Mouse (Mus musculus) MEL (cell line): ENCODE data around the gene Piezo1. TPM values are rescaled to one million over a fixed set of nuclear protein-coding genes. Genes with fewer than 3 reads are reported as not detected.

Experiments used
- DNase-seq: peaks from one replicate; pipeline ENCODE4 v3.0.0; 2011; ENCODE audit warnings: low read depth, low spot score
- H3K27ac ChIP-seq: 2 replicates; pipeline ENCODE4 v1.5.1; 2012; ENCODE audit warnings: low read depth, mild to moderate bottlenecking, control low read depth, low read length, moderate library complexity; ENCODE audit not compliant: control insufficient read depth
- H3K27me3 ChIP-seq, 2 experiments: fragments of 150-350 bp in 1 of 2; sonication (generic) in 1 of 2; 2 replicates each; pipeline ENCODE4 v1.6.1; 2012; ENCODE audit warnings: low read length in 2 of 2, mild to moderate bottlenecking in 2 of 2, improper control_type of control experiment in 1 of 2, moderate library complexity in 1 of 2; ENCODE audit not compliant: insufficient read depth in 2 of 2, control insufficient read depth in 1 of 2
- H3K36me3 ChIP-seq, 2 experiments: 2 replicates each; pipeline ENCODE4 v1.6.1; 2012 to 2014; ENCODE audit warnings: low read length in 2 of 2, improper control_type of control experiment in 1 of 2, inconsistent platforms in 1 of 2, mild to moderate bottlenecking in 1 of 2; ENCODE audit not compliant: insufficient read depth in 2 of 2, control insufficient read depth in 1 of 2
- H3K4me1 ChIP-seq, 2 experiments: fragments of 150-350 bp in 1 of 2; sonication (generic) in 1 of 2; 2 replicates each; pipeline ENCODE4 v1.6.1; 2012; ENCODE audit warnings: low read length in 2 of 2, improper control_type of control experiment in 1 of 2, mild to moderate bottlenecking in 1 of 2; ENCODE audit not compliant: insufficient read depth in 2 of 2, control insufficient read depth in 1 of 2
- H3K4me3 ChIP-seq, 2 experiments: fragments of 150-350 bp in 1 of 2; sonication (generic) in 1 of 2; 2 replicates each; pipeline ENCODE4 v1.5.1; 2012; ENCODE audit warnings: low read depth in 2 of 2, low read length in 2 of 2, mild to moderate bottlenecking in 2 of 2, moderate library complexity in 2 of 2, control low read depth in 1 of 2, improper control_type of control experiment in 1 of 2; ENCODE audit not compliant: control insufficient read depth in 1 of 2, insufficient read depth in 1 of 2
- H3K79me2 ChIP-seq: 2 replicates; pipeline ENCODE4 v1.6.1; 2012; ENCODE audit warnings: mild to moderate bottlenecking, low read length, moderate library complexity; ENCODE audit not compliant: control insufficient read depth, poor library complexity, insufficient read depth
- H3K9ac ChIP-seq: 2 replicates; pipeline ENCODE4 v1.6.1; 2012; ENCODE audit warnings: low read depth, mild to moderate bottlenecking, control low read depth, low read length, moderate library complexity; ENCODE audit not compliant: control insufficient read depth, poor library complexity, severe bottlenecking
- H3K9me3 ChIP-seq: fragments of 150-350 bp; sonication (generic); replicated peaks from 2 replicates; pipeline ENCODE4 v1.6.1; 2012; ENCODE audit warnings: mild to moderate bottlenecking, low read length, improper control_type of control experiment, moderate library complexity; ENCODE audit not compliant: insufficient read depth
- BHLHE40 ChIP-seq: IDR thresholded peaks from 2 replicates; pipeline ENCODE4 v1.6.1; 2012; ENCODE audit warnings: low read depth, mild to moderate bottlenecking, inconsistent platforms, low read length, improper control_type of control experiment, borderline replicate concordance
- CHD1 ChIP-seq: IDR thresholded peaks from 2 replicates; pipeline ENCODE4 v1.6.1; 2012; ENCODE audit warnings: low read depth, mild to moderate bottlenecking, inconsistent platforms, low read length, improper control_type of control experiment
- CHD2 ChIP-seq: IDR thresholded peaks from 2 replicates; pipeline ENCODE4 v1.6.1; 2011; ENCODE audit warnings: low read length, improper control_type of control experiment
- CTCF ChIP-seq, 3 experiments: IDR thresholded peaks in 2 of 3; conservative IDR thresholded peaks in 1 of 3; 2 replicates each; pipeline ENCODE4 v1.5.1; 2011 to 2012; ENCODE audit warnings: low read length in 3 of 3, low read depth in 2 of 3, mild to moderate bottlenecking in 2 of 3, improper control_type of control experiment in 1 of 3, inconsistent platforms in 1 of 3, mixed read lengths in 1 of 3, moderate library complexity in 1 of 3; ENCODE audit not compliant: control insufficient read depth in 1 of 3, insufficient read depth in 1 of 3, poor library complexity in 1 of 3, severe bottlenecking in 1 of 3
- ELF1 ChIP-seq: IDR thresholded peaks from 2 replicates; pipeline ENCODE4 v1.6.1; 2014; ENCODE audit warnings: low read depth, mild to moderate bottlenecking, inconsistent platforms, low read length, improper control_type of control experiment, moderate library complexity
- ETS1 ChIP-seq: IDR thresholded peaks from 2 replicates; pipeline ENCODE4 v1.6.1; 2012; ENCODE audit warnings: low read depth, mild to moderate bottlenecking, inconsistent platforms, low read length, improper control_type of control experiment, moderate library complexity
- GABPA ChIP-seq: IDR thresholded peaks from 2 replicates; pipeline ENCODE4 v1.6.1; 2012; ENCODE audit warnings: low read depth, mild to moderate bottlenecking, inconsistent platforms, low read length, improper control_type of control experiment, moderate library complexity
- GATA1 ChIP-seq: IDR thresholded peaks from 2 replicates; pipeline ENCODE4 v1.6.1; 2011; ENCODE audit warnings: low read depth, low read length, improper control_type of control experiment
- HCFC1 ChIP-seq: IDR thresholded peaks from 2 replicates; pipeline ENCODE4 v1.6.1; 2012; ENCODE audit warnings: low read depth, mild to moderate bottlenecking, inconsistent platforms, low read length, improper control_type of control experiment, moderate library complexity
- KAT2A ChIP-seq: conservative IDR thresholded peaks from 2 replicates; pipeline ENCODE4 v1.6.1; 2012; ENCODE audit warnings: low read depth, low read length, improper control_type of control experiment, inconsistent platforms
- MAFK ChIP-seq: IDR thresholded peaks from 2 replicates; pipeline ENCODE4 v1.6.1; 2011; ENCODE audit warnings: low read depth, mild to moderate bottlenecking, low read length, improper control_type of control experiment, borderline replicate concordance
- MAZ ChIP-seq: IDR thresholded peaks from 2 replicates; pipeline ENCODE4 v1.6.1; 2012; ENCODE audit warnings: low read depth, mild to moderate bottlenecking, inconsistent platforms, low read length, improper control_type of control experiment
- MEF2A ChIP-seq: IDR thresholded peaks from 2 replicates; pipeline ENCODE4 v1.6.1; 2014; ENCODE audit warnings: low read depth, mild to moderate bottlenecking, inconsistent platforms, low read length, improper control_type of control experiment; ENCODE audit not compliant: poor library complexity, insufficient replicate concordance, severe bottlenecking; ENCODE audit errors: extremely low read depth
- MXI1 ChIP-seq: IDR thresholded peaks from 2 replicates; pipeline ENCODE4 v1.6.1; 2011; ENCODE audit warnings: mild to moderate bottlenecking, low read depth, low read length, improper control_type of control experiment
- MYB ChIP-seq: IDR thresholded peaks from 2 replicates; pipeline ENCODE4 v1.6.1; 2011; ENCODE audit warnings: mild to moderate bottlenecking, low read depth, low read length, improper control_type of control experiment
- NELFE ChIP-seq: IDR thresholded peaks from 2 replicates; pipeline ENCODE4 v1.6.1; 2011; ENCODE audit warnings: low read depth, low read length, improper control_type of control experiment
- NRF1 ChIP-seq: IDR thresholded peaks from 2 replicates; pipeline ENCODE4 v1.6.1; 2014; ENCODE audit warnings: low read depth, mild to moderate bottlenecking, inconsistent platforms, low read length, improper control_type of control experiment, moderate library complexity; ENCODE audit not compliant: poor library complexity, insufficient read depth, severe bottlenecking
- POLR2AphosphoS2 ChIP-seq: IDR thresholded peaks from 2 replicates; pipeline ENCODE4 v1.6.1; 2011; ENCODE audit warnings: low read length, improper control_type of control experiment
- POLR2AphosphoS5 ChIP-seq: IDR thresholded peaks from 2 replicates; pipeline ENCODE4 v1.6.1; 2012; ENCODE audit warnings: low read depth, borderline replicate concordance, mild to moderate bottlenecking, inconsistent platforms, low read length, moderate library complexity, mixed read lengths
- RAD21 ChIP-seq: IDR thresholded peaks from 2 replicates; pipeline ENCODE4 v1.6.1; 2011; ENCODE audit warnings: mild to moderate bottlenecking, low read depth, low read length, improper control_type of control experiment
- SIN3A ChIP-seq: IDR thresholded peaks from 2 replicates; pipeline ENCODE4 v1.6.1; 2012; ENCODE audit warnings: low read length, improper control_type of control experiment, inconsistent platforms
- TAL1 ChIP-seq: IDR thresholded peaks from 2 replicates; pipeline ENCODE4 v1.6.1; 2012; ENCODE audit warnings: mild to moderate bottlenecking, inconsistent platforms, low read length, moderate library complexity, mixed read lengths
- TBP ChIP-seq: IDR thresholded peaks from 2 replicates; pipeline ENCODE4 v1.8.0; 2011; ENCODE audit warnings: low read depth, low read length, improper control_type of control experiment
- TCF12 ChIP-seq: IDR thresholded peaks from 2 replicates; pipeline ENCODE4 v1.6.1; 2014; ENCODE audit warnings: low read depth, mild to moderate bottlenecking, inconsistent platforms, low read length, improper control_type of control experiment, moderate library complexity
- UBTF ChIP-seq: IDR thresholded peaks from 2 replicates; pipeline ENCODE4 v1.6.1; 2012; ENCODE audit warnings: low read depth, mild to moderate bottlenecking, inconsistent platforms, low read length, improper control_type of control experiment, moderate library complexity, borderline replicate concordance; ENCODE audit not compliant: insufficient read depth
- USF2 ChIP-seq, 2 experiments: IDR thresholded peaks; 2 replicates each; pipeline ENCODE4 v1.6.1; 2011 to 2012; ENCODE audit warnings: improper control_type of control experiment in 2 of 2, low read length in 2 of 2, borderline replicate concordance in 1 of 2, inconsistent platforms in 1 of 2, low read depth in 1 of 2, mild to moderate bottlenecking in 1 of 2; ENCODE audit not compliant: insufficient read depth in 1 of 2
- ZC3H11A ChIP-seq: IDR thresholded peaks from 2 replicates; pipeline ENCODE4 v1.6.1; 2012; ENCODE audit warnings: low read depth, mild to moderate bottlenecking, inconsistent platforms, low read length, improper control_type of control experiment
- ZKSCAN1 ChIP-seq: IDR thresholded peaks from 2 replicates; pipeline ENCODE4 v1.6.1; 2012; ENCODE audit warnings: low read depth, mild to moderate bottlenecking, inconsistent platforms, low read length, improper control_type of control experiment, moderate library complexity
- ZNF384 ChIP-seq: IDR thresholded peaks from 2 replicates; pipeline ENCODE4 v1.6.1; 2012; ENCODE audit warnings: low read depth, mild to moderate bottlenecking, inconsistent platforms, low read length, improper control_type of control experiment
- polyA plus RNA-seq, 2 experiments: library from polyadenylated mRNA; stranded (reverse) in 1 of 2; unstranded in 1 of 2; fragments of >175 nt in 1 of 2; fragments of >200 nt in 1 of 2; gene quantifications; 2 replicates each; pipeline versions ENCODE4 v1.2.1 to v1.2.4; 2012; ENCODE audit warnings: low replicate concordance in 2 of 2, low read depth in 1 of 2; ENCODE audit not compliant: insufficient read length in 2 of 2, insufficient read depth in 1 of 2, missing spikeins in 1 of 2
- total RNA-seq: library from RNA; depleted of rRNA; stranded (reverse); fragments of 300-350 nt; gene quantifications from 2 replicates; pipeline ENCODE4 v1.2.3, GENCODE M21; 2012

The Piezo1 gene
- total and polyA plus RNA-seq, 3 experiments: 35.1 to 223 (median 144) TPM

GRCm38 (mm10) chr8:122586171-122586570 lies 35.0 kb upstream of the Piezo1 start:
- Histone ChIP-seq H3K9ac (no peak overlapping the region), H3K27me3 (no peaks in the 10 kb centered on the region), H3K4me1 (no peaks in the 10 kb centered on the region)
- no peak for DNase-seq
- TF ChIP-seq UBTF (no peak), NELFE (no peak), MXI1 (no peak), HCFC1 (no peak), CHD2 (no peak), GATA1 (no peak), TCF12 (no peak), NRF1 (no peak), CTCF (IDR thresholded peaks at IDR 0.05 in 2 of 3, conservative IDR thresholded peaks at IDR 0.05 in 1 of 3; ENCODE audit: control insufficient read depth in 1 of 3, insufficient read depth in 1 of 3, low read depth in 2 of 3, low read length in 3 of 3, poor library complexity in 1 of 3, severe bottlenecking in 1 of 3) (no peak), ZC3H11A (no peak), TBP (no peak), MAZ (no peak), ZNF384 (no peak), POLR2AphosphoS2 (no peak), SIN3A (no peak), MAFK (no peak), ELF1 (no peak), TAL1 (no peak), GABPA (no peak)
- TF ChIP-seq, all 39 proteins: peak for 0
- Histone ChIP-seq H3K36me3 (no peaks in the 10 kb centered on the region), H3K79me2 (no peaks in the 10 kb centered on the region), H3K4me3 (no peak overlapping the region), H3K9me3 (no peaks in the 10 kb centered on the region), H3K27ac (no peak overlapping the region)

- H3K27me3 ChIP-seq: no peaks in the 10 kb centered on the region
- TF ChIP-seq MAFK (no peak), CHD1 (no peak), ZKSCAN1 (no peak), BHLHE40 (no peak), MYB (no peak), RAD21 (no peak), MEF2A (no peak), NELFE (no peak), POLR2AphosphoS2 (no peak), USF2 (IDR thresholded peaks at IDR 0.05; ENCODE audit: borderline replicate concordance in 1 of 2, insufficient read depth in 1 of 2, low read depth in 1 of 2, low read length in 2 of 2) (no peak), ETS1 (no peak), TCF12 (no peak), GABPA (no peak), KAT2A (no peak), HCFC1 (no peak), POLR2AphosphoS5 (no peak), ZC3H11A (no peak), GATA1 (no peak), UBTF (no peak)
- DNase-seq: no peak
- no peaks in the 10 kb centered on the region for H3K4me1 ChIP-seq
- no peaks in the 10 kb centered on the region for H3K79me2 ChIP-seq
- no peak overlapping the region for H3K4me3 ChIP-seq
- H3K9ac ChIP-seq: no peak overlapping the region
- H3K27ac ChIP-seq: no peak overlapping the region
- H3K36me3 ChIP-seq: no peaks in the 10 kb centered on the region
- H3K9me3 ChIP-seq: no peaks in the 10 kb centered on the region
Observed at GRCm38 (mm10) chr8:122585411-122585891, 34.3 kb upstream of the Piezo1 start.
